Mouse (Mus musculus) mouse trophoblast stem cell (cell line): ENCODE measurements around the gene Gm6096.

Source experiments
- in situ Hi-C, 2 experiments: fragments of 300-500 bp; cut with MseI, MboI; formaldehyde crosslinking; loops; 2 replicates in 1 of 2; 3 replicates in 1 of 2; pipeline ENCODE4 v1.15.1; 2025

Gm6096 gene

DNA sequence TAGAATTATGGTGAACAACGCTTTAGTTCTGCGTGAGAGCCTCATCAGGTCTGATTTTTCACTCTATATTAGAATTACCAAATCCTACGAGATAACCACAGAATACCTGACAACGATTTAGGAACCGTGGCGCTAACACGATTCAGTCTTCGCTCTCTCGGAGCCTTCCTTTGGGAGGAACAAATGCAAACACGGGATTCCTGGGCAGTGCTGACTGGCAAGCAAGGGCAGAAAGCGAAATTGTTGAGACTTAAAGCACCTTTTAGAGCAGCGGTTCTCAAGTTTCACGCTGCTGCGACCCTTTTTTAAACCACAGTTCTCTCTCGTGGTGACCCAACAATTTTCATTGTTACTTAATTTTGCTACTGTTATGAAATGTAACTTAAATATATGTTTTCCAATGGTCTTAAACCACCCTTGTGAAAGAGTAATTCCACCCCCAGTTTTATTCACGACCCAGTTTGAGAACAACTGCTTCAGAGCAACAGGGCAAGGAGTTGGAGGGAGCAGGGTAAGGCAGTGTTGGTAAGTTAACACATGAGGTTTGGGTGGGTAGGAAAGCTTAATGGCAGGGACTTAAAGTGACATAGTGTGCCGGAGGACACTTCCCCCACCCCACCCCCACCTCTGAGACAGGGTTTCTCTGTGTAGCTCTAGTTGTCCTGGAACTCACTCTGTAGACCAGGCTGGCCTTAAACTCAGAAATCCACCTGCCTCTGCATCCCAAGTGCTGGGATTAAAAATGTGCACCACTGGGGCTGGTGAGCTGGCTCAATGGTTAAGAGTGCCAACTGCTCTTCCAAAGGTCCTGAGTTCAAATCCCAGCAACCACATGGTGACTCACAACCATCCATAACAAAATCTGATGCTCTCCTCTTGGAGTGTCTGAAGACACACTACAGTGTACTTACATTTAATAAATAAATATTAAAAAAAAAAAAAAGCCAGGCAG, 16.0 kb upstream of the Gm6096 start:
- in situ Hi-C loops = no loop called here

DNA sequence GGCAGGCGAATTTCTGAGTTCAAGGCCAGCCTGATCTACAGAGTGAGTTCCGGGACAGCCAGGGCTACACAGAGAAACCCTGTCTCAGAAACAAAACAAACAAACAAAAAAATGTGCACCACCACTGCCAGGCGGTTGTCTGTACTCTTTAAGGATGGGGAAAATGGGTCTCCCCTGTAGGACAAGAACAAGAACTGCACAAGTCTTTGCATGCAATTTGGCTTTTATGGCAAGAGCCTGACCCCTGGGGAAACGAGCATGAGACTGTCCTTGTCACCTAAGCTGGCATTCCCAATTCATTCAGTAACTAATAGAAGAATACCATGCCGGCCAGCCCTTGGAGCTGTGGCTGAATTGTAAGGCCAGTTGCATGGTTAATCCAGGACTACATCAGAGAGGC, 15.2 kb upstream of the Gm6096 start:
- in situ Hi-C loops = no loop called here

DNA sequence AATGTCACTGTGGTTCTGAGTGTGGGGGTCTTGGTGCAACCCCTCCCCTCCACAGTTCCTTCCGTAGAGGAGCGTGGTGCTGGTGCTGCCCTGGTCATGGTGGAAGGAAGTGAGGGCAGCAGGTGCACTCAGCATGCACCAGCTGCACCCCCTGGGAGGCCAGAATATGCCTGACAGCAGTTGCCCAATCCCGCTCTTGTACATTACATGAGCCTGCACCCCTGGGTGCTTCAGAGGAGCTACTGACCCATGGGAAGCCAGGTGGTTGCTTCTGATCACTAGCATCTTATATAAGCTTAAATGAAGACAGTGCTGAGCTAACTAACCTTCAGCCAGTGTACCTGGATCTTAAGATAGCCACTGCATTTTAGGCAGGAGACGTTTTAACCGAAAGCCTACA, 12.8 kb upstream of the Gm6096 start:
- in situ Hi-C loops = no loop called here

DNA sequence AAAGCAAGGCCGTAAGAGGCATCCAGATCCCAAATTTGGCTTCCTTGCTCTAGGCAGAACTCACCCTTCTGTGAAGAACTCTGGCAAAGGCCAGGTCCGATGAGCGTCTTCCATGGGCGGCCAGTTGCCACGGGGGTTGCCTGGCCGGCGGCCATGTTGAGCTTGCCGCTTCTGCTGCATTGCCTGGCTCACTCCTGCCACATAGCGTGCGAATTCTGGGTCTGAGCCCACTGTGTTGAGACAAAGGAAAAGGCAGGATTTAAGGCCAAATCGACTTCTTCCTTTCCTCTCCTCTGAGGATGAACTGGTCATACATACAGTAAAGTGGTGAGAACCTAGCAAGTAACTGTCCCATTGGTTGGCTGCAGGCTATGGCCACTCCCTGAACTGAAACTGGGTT, 8.7 kb upstream of the Gm6096 start:
- in situ Hi-C loops = no loop called here

DNA sequence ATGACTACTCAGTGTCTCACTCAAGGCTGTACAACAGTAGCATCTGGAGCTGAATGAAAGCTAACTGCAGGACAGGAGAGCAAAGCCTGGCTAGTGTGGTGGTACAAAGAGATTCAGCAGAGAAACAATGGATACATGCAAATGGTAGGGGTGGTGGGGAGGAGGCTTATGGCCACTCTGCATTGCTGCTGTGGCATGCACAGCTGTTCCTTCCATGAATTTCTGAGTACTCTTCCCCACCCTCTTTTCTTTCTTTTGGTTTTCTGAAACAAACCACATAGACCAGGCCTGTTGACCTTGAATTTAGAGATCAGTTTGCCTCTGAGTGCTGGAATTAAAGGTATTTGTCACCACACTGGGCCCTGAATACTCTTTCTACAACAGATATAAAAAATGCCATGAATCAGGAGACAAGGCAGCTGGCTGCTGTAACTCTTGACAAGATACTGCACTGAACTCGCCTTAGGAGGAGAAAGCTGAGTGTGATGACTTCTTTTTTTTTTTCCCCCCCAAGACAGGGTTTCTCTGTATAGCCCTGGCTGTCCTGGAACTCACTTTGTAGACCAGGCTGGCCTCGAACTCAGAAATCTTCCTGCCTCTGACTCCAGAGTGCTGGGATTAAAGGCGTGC, 3.9 kb upstream of the Gm6096 start:
- in situ Hi-C loops = loop anchor here in 1 of 2 experiments (5.0 kb wide), 1 partner anchor 105 kb away; no protein-coding TSS in a partner anchor

DNA sequence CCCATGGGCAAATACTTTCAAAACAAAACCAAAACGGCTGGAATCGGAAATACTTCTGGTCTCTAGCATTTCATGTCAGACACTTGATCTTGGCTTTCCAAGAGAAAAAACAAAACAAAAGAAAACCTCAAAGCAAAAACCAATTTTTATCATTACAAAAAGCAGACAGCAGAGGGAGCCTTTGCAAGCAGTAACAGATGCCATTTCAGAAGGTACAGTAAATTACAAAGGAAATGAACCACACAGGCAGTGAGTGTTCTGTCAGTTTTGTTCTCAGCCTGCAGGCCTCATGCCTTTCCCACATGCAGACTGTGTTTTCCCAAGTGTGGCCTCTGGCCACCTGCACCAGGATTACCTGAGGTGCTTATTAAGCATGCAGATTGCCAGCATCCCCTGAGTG, 1.2 kb downstream of the Gm6096 start:
- in situ Hi-C loops = no loop called here

DNA sequence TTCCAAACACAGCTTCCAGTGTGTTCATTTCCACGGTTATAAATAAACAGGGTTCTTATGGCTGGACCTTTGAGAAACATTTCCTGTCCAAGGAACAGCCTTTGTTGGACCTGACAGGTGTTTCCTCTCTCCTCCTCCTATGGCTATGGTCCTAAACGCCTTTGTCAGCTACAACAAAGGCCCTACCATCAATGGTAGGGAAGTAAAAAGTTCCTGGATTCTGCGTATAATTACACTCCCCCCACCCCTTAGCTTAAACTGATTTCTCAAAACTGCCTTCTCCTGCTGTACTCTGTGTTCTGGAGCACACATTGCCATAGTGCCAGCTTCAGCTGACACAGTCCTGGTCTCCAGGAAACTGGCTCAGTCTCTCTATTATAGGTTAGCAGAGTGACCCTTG, 4.3 kb downstream of the Gm6096 start:
- in situ Hi-C loops = no loop called here

DNA sequence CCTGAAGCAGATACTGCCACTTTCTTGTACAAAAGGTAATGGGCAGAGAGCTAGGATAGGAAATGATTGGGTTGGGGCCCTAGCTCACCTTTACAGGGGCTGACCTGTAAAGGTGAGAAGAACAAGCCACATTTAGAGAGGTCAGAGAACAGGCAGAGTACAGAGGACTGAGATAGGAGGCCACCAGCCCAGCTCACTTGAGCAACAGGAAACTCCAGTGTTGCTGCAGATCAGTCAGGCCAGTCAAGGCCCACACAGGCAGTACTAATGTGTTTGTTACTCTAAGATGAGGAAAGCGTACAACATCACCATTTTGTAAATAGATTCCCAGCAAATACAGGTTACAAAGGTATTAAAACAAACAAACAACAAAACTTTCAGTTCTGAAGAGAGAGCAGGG, 5.1 kb downstream of the Gm6096 start:
- in situ Hi-C loops = no loop called here

DNA sequence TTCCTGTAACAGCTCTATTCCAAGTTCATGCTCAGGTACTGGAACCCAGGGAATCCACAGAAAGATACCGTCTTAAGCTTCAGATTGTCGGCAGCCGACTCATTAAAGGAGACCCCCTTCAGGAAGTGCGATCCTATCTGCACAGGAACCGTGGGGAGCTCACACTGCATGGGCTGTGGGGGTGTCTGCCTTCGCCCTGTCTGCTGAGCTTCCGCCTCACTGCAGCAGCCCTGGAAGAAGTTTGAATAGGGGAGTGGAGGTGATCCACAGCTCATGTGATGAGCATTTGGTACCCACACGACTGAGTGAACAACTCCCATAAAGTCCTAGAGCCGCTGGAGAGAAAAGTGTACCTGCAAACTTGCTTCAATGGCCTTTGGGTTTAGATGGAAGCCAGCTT, 6.4 kb downstream of the Gm6096 start:
- in situ Hi-C loops = no loop called here

DNA sequence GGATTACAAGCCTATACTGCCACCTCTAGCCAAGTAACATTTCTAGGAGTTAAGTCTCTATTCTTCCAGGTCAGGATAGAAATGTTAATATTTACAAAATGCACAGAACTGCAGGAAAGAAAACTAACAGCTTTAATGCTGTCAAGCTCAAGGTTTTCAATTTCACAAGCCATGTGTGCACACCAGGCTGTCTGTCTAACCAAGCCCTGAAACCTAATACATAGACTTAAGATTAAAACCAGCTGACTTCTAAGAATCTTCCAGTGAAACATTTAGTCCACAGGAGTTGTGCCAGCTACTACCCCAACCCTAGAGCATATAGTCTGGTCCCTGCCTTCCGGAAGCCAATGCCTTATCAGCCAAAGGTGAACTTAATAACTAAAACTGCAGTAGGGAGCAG, 7.6 kb downstream of the Gm6096 start:
- in situ Hi-C loops = no loop called here

DNA sequence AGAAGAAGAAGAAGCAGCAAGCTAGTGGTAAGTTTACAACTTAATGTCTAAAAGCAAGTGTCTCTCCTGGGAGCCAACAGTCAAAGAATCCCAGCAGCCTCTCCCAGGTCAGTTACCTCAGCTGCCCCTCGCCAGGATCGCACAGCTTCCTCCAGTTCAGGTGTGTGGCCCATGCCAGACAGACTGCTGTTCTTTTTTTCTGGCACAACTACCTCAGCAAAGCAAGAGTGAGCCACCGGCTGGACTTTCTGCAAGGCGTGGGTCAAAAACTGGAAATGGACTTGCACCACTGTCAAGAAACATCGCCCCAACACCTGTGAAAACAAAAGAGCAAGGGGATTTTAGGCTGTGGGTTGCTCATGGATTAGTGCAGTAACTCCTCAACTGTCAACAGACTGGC, 12.6 kb downstream of the Gm6096 start:
- in situ Hi-C loops = loop anchor here in 1 of 2 experiments (10.0 kb wide), 1 partner anchor 91 kb away; no protein-coding TSS in a partner anchor

DNA sequence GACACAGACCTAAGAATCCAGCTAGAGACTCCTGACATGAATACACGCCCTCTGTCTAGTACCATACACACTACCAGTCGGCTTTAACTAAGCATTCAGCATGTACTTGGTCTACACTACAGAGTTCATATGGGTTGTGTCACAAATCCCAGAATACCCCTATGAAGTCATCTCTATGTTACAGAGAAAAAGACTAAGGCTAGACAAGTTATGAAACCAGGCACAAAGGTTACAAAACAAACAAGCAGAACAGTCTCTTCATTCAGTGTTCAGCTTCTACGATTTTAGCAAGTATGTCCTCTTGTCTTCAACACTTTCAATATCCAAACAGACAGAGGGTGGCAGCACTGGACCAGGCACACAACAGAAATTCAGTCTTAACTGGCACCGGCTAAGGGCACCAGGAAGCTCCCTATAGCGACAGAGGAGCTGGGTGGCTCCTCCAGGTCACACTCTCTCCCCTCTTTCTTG, 15.1 kb downstream of the Gm6096 start:
- in situ Hi-C loops = loop anchor here in 1 of 2 experiments (10.0 kb wide), 1 partner anchor 89 kb away; no protein-coding TSS in a partner anchor

DNA sequence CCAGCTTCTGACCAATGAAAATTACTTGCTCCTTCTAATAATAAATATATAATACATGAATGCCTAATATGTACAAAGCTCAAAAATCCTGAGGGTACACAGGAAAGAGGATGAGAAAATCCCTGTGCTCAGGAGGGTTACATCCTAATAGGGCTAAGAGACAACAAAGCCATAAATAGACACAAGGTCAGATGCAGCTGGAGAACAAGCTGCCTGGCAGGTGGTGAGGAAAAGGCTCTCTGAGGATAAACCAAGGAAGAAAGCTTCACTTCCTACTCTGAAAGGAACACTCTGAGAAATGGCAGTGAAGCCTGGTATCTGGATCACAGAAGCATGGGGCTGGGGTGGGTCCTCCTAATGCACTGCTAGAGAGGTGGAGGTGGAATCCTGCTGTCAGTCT, 15.6 kb downstream of the Gm6096 start:
- in situ Hi-C loops = loop anchor here in 1 of 2 experiments (10.0 kb wide), 1 partner anchor 88 kb away; no protein-coding TSS in a partner anchor

DNA sequence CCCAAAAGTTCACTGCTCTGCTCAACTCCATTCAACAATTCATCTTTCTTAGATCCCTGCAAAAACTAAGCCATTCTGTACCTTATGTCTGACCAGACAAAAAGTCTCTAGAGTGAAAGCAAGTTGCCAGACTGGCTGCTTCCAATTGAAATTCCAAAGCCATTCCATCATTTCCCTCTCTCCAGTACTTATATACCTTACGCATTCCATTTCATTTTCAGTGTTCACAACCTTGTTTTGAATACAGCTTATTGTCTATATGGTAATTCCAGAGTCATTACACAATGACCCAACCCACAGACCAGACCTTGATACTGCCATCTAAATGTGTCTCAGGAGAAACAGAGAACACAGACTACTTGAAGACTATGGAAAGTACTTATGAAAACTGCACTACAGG, 17.6 kb downstream of the Gm6096 start:
- in situ Hi-C loops = loop anchor here in 1 of 2 experiments (10.0 kb wide), 1 partner anchor 86 kb away; no protein-coding TSS in a partner anchor

DNA sequence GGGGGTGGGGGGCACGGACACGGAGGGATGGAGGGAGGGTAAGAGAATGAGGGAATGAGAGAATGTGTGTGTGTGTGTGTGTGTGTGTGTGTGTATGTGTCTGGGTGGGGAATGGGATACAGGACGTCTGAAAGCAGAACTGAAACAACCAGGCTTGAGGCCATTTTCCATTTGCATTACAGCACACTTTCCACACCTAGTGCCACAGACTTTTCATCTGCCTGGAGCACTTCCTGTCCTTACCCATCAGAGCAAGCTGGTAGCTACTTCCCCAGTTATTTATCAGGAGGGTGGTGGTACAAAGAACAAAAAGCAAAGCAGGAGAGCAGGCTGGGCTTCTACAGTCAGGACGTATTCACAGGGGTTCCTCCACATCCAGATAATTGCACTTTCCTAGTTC, 21.6 kb downstream of the Gm6096 start:
- in situ Hi-C loops = no loop called here

DNA sequence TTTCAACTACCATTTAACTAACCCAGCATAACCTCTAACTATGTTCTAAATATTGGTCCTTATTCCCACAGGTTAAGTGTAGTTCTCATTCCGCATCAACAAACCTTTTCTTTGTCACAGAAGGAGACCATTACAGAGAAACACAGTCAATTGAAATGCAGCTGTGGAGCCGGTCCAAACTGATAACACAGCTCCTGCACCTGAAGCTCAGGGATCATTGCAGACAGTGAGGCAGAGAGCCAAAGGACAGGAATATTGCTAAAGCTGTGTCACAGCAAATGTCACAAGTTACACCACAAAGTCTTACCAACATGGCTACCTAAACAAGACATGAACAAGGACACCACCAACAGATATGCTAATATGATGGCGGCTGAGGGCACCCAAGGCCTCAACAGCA, 25.2 kb downstream of the Gm6096 start:
- in situ Hi-C loops = no loop called here

DNA sequence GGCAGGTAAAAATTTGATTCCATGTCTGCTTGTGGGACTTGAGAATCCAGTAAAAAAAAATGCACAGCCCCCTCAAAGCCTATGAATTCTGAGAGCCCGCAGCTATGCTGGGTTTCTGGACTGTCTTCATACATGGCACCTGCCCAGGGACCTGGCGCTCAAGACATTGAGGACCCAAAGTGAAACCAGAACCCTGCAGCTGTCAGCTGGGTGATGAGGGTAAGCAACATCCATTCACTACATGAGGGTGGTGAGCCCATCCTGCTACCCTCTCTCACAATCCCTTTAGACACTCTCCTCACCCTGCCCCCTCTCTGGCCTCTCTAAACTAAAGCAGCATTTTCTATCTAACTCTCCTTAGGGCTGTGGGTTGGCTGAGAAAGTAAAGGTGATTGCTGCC, 26.8 kb downstream of the Gm6096 start:
- in situ Hi-C loops = no loop called here

DNA sequence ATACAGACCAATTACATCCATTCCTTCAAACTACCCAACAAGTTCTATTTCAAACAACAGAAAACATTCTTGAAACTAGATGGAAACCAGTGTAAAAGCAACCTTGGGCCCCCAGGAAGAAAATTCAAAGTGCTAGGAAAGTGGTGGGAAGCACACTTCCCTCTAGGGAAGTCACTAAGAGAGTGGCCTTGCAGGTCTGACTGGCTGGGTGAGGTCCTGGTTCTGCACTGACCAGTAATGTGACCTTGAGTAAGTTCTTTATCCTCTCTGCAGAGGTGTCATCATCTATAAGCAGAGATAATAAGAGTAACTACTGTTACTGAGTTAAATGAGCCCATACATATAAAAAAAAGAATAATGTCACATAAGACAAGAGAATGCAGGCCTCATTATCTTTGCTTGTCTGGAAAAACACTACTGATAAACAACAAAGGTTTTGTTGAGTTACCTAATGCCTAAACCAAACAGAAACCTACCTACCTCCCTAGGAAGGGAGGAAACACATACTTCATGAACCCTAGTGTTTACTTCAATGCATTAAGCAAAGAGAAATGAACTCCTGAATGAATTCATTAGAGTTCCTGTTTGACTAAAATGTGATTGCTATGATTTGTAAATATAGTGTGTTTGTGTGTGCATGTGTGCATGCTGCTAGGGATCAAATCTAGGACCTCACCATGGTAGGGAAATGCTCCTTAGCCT, 39.8 kb downstream of the Gm6096 start:
- in situ Hi-C loops = no loop called here

DNA sequence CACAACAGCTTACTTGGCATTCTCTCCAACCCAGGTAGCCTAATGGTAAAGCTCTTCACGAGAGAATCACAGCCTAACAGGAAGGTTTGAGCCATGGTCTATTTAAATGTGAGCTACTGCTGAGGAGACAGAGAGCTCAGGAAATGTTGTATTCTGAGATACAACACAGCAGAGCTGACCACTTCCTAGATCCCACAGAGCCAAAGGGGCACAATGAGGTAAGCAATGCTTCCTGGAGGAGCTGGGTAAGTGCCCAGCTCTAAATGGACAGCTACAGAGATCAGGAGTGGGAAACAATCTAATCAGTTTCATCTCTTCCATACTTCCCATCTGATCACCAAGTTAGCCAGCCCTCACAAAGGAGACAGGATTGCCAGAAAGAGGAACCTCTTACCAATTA, 40.4 kb downstream of the Gm6096 start:
- in situ Hi-C loops = no loop called here

DNA sequence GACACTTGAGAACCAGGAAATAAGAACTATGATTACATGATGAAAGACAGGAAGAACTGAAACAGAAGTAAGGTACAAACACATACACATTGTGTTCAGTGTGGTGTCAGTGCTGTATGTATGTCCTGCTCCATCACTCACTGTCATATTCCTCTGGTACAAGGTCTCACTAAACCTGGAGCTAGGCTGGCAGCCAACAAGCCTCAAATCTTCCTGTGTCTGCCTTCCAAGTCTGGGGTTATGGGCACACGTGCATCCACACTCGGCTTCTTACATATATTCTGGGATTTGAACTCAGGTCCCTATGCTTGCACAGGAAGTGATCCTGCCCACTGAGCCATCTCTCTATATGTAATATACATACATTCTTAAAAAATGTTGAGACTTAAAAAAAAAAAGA, 41.8 kb downstream of the Gm6096 start:
- in situ Hi-C loops = no loop called here

DNA sequence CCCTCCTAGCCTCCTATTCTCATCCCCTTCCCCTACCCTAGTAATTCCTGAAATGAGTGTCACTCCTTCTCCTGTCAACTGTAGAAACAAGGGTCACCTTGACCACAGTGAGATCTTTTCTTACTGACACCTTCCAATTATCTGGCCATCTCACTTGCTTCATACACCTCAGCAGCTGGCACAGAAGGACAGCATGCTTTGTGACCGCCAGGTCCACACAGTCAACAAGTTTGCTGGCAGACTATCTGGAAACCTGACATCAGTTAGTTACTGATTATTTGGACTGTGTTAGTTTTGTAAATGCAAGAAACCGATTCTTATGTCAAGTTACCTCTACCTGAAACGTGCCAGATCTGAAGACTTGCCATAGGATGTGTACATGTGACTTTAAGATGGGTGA, 45.3 kb downstream of the Gm6096 start:
- in situ Hi-C loops = no loop called here

DNA sequence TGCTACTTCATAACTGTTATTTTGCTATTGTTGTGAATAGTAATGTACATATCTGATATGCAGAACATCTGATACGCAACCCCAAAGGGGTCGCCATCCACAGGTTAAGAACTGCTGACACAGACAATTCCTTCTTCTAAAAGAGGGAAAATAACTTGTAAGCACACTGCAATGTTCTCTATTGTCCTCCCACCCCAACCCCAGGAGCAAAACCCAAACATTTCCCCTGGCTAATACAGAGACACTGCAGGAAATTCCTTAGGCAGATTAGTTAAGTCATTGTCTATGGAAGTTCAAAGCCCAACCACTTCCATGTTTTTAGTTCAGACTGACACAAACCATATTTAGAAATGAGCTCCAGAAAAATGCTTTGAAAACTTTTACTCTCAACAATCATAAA, 48.0 kb downstream of the Gm6096 start:
- in situ Hi-C loops = no loop called here
